Mouse (Mus musculus) C2C12 (cell line): ENCODE measurements at regions not wholly inside any gene's neighbourhood (a gene's known extent, or its start where the extent isn't known, plus 50 kb on each side); places are given as distances from the start of the nearest gene placed in this dataset.
A peak's percentile ranks its signal among the peaks of the same experiment; 100 is the strongest.

Experiments used
- H3K27me3 ChIP-seq: one replicate; pipeline ENCODE4 v1.6.1; 2011; ENCODE audit not compliant: control insufficient read depth, insufficient read depth, insufficient read length
- H3K36me3 ChIP-seq: one replicate; pipeline ENCODE4 v1.6.1; 2011; ENCODE audit not compliant: control insufficient read depth, insufficient read depth
- H3K4me3 ChIP-seq: one replicate; pipeline ENCODE4 v1.5.1; 2011; ENCODE audit warnings: mild to moderate bottlenecking, control low read depth; ENCODE audit not compliant: poor library complexity, insufficient read depth, severe bottlenecking
- H3K79me2 ChIP-seq: one replicate; pipeline ENCODE4 v1.6.1; 2011; ENCODE audit not compliant: control insufficient read depth, insufficient read depth
- H3K79me3 ChIP-seq: one replicate; pipeline ENCODE4 v1.6.1; 2011; ENCODE audit warnings: low read depth, control low read depth
- H3ac ChIP-seq: one replicate; pipeline ENCODE3; 2011; ENCODE audit warnings: low read depth; ENCODE audit not compliant: control insufficient read depth, insufficient read length
- CEBPB ChIP-seq: IDR thresholded peaks from one replicate; pipeline ENCODE4 v1.6.1; 2011; ENCODE audit warnings: low read depth, mild to moderate bottlenecking, control low read depth, moderate library complexity
- CTCF ChIP-seq: IDR thresholded peaks from one replicate; pipeline ENCODE4 v1.5.1; 2011; ENCODE audit not compliant: control insufficient read depth, insufficient read depth, insufficient read length
- FOSL1 ChIP-seq: IDR thresholded peaks from one replicate; pipeline ENCODE4 v1.8.0; 2011; ENCODE audit warnings: mild to moderate bottlenecking, low read length; ENCODE audit not compliant: poor library complexity, insufficient read depth, severe bottlenecking
- MAX ChIP-seq: IDR thresholded peaks from one replicate; pipeline ENCODE4 v1.6.1; 2011; ENCODE audit warnings: mild to moderate bottlenecking, control low read depth
- MYOD1 ChIP-seq: IDR thresholded peaks from one replicate; pipeline ENCODE4 v1.6.1; 2011; ENCODE audit warnings: low read depth; ENCODE audit not compliant: control insufficient read depth, insufficient read length
- MYOG ChIP-seq: IDR thresholded peaks from one replicate; pipeline ENCODE4 v1.6.1; 2011; ENCODE audit not compliant: control insufficient read depth, insufficient read length; ENCODE audit errors: extremely low read depth
- USF1 ChIP-seq: IDR thresholded peaks from one replicate; pipeline ENCODE4 v1.6.1; 2011; ENCODE audit warnings: low read depth, mild to moderate bottlenecking, control low read depth, moderate library complexity

DNA sequence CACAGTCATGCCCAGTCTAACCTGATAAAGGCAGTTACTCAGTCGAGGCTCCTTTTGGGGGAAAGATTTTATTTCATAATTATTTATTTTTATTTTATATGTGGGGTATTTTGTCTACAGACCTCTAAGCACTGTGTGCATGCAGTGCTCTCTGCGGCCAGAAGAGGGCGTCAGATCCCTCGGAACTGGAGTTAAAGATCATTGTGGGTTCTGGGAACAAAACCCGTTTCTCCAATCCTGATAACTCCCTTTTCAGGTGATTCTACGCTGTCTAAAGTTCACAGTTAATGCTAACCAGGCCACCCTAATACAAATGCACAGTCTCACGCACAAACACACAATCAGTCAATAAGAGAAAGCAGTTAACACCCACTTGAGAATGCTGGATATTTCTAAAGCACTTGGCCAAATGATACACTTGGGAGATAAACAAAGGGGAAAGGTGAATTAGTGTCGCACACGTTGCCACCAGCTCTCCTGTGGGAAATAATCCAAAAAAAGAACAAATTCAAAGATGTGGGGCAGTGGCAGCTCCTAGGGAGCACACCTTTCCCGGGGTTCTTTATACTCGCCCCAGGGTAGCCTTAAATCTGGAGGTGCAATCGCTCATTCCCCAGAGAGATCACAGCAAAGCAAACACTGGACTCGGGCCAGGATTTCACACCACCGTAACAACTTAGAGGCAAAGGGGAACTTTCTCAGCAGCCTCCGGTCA is 281.9 kb upstream of the Jmjd1c start:
- Histone ChIP-seq H3K79me3 (no peaks in the 10 kb centered on the region), H3K36me3 (no peaks in the 10 kb centered on the region), H3ac (no peak overlapping the region), H3K4me3 (no peak overlapping the region), H3K27me3 (peaks cover 3% of the 10 kb centered on the region), H3K79me2 (no peaks in the 10 kb centered on the region)
- TF ChIP-seq FOSL1, result no peak

DNA sequence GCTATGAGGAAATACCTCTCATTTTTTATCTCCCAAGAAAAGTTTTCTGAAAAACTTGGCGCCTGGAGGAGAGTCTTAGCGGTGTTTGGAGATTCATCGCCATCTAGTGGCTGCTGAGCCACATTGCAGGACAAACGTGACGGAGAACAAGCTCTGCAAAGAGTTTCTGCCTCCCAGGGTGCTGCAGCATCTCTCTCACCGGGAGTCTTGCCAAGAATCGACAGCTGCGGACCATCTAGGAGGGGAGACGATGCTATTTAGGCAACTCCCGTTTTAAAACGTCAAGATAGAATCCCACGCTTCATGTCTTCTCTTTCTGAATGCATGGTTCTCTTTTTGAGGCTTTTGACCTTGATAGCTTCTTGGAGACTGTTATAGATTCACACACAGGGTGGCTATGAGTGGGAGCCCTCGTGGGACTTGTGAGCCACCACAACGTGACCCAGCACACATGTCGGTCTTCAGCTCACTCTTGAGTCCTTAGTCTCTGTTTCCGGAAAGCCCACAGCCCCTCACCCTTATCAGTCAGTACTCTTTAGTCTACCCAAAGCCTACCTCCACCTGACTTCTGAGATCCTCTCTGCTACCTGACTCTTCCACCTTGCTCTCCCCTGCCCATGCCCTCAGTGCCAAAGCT is 281.2 kb upstream of the Jmjd1c start:
- Histone ChIP-seq H3K27me3 (peaks cover 3% of the 10 kb centered on the region), H3ac (no peak overlapping the region), H3K4me3 (no peak overlapping the region), H3K79me2 (no peaks in the 10 kb centered on the region), H3K79me3 (no peaks in the 10 kb centered on the region), H3K36me3 (no peaks in the 10 kb centered on the region)
- TF ChIP-seq MAX (no peak), MYOD1 (no peak), CTCF (peak; percentile 60), MYOG (no peak)

DNA sequence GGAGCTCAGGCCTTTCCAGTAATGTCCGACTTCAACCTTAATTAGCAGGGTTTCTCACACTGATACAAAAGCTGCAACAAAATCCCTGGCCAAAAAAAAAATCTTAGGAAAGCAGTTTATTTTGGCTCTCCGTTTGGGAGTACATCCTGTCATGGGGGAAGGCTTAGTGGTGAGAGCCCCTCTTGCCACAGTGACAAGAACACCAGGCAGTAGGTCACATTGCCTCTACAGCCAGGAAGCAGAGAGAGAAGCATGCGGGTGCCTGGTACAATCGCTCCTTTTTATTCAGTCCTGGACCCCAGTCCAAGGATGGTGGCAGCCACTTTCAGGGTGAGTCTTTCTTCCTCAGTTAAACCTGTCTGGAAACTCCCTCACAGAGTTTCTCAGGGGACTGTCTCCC is 280.0 kb upstream of the Jmjd1c start:
- H3K4me3 ChIP-seq, result no peak overlapping the region
- TF ChIP-seq MYOG (no peak), MAX (no peak), CEBPB (no peak), CTCF (no peak), USF1 (no peak), FOSL1 (no peak), MYOD1 (no peak)
- no peaks in the 10 kb centered on the region for H3K79me2 ChIP-seq

DNA sequence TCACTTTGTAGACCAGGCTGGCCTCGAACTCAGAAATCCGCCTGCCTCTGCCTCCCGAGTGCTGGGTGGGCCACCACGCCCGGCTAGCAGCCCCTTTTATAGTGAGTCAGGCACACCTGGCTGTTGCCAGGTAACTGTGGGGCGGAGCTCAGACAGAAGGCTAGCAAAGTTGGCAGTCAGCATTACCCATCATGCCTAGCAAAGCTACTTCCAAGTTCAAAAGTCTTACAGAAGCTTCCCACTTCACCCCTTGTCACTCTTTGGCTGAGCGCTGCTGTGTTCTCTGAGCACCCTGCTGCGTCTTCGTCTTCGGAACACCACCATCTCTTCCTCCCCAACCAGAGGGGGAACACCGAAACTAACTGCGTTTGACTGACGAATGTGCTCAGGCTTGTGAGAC is 279.1 kb upstream of the Jmjd1c start:
- no peaks in the 10 kb centered on the region for H3K79me2 ChIP-seq
- TF ChIP-seq MYOG, result no peak
- no peak for TF ChIP-seq MAX
- no peak for TF ChIP-seq USF1
- TF ChIP-seq CEBPB, result no peak
- TF ChIP-seq FOSL1, result no peak
- no peak for TF ChIP-seq MYOD1
- no peak for TF ChIP-seq CTCF
- H3ac ChIP-seq, result no peak overlapping the region
- H3K4me3 ChIP-seq, result no peak overlapping the region
- H3K36me3 ChIP-seq, result no peaks in the 10 kb centered on the region
- H3K79me3 ChIP-seq, result no peaks in the 10 kb centered on the region
- no peaks in the 10 kb centered on the region for H3K27me3 ChIP-seq

More for the DNA sequence above, 280.0 kb upstream of the Jmjd1c start:
- no peaks in the 10 kb centered on the region for H3K36me3 ChIP-seq
- peaks cover 3% of the 10 kb centered on the region for H3K27me3 ChIP-seq
- H3ac ChIP-seq, result no peak overlapping the region
- H3K79me3 ChIP-seq, result no peaks in the 10 kb centered on the region

DNA sequence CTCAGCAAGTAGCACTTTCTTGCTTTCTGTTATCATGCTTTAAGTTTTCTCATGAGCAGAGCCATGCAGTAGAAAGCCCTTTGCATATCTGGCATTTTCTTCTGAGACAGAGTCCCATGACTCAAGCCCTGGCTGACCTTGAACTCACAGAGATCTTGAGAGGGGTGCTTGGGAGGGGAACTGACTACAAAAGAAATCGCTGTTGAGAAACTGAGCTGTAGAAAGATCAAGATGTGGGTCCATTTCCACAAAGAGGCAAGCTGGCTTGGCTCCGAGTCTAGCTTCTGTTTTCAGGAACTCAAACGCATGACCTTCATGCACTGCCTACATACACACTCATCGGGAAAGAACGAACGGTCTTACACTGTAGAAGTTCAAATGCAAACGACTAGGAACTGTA is 278.0 kb upstream of the Jmjd1c start:
- TF ChIP-seq MYOD1 (no peak), CEBPB (no peak), USF1 (no peak), CTCF (no peak), FOSL1 (no peak), MAX (no peak), MYOG (no peak)
- Histone ChIP-seq H3K4me3 (no peak overlapping the region), H3K36me3 (no peaks in the 10 kb centered on the region)

DNA sequence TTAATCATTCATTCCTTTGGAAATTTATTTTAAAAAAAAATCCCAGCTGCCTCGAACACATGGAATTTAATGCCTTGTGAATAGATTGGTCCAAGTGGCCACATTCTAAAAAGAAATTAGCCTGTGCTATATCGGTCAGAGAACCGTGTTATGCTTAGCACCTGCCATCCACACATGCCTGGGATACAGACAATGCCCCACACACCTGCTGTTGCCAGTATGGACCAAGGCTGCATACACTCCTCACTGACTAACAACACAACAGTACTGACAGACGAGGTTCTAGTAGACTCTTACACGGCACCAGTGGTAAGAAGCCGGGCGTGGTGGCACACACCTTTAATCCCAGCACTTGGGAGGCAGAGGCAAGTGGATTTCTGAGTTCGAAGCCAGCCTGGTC is 276.4 kb upstream of the Jmjd1c start:
- no peak overlapping the region for H3ac ChIP-seq
- H3K27me3 ChIP-seq, result no peaks in the 10 kb centered on the region
- H3K36me3 ChIP-seq, result no peaks in the 10 kb centered on the region
- no peaks in the 10 kb centered on the region for H3K79me2 ChIP-seq
- no peaks in the 10 kb centered on the region for H3K79me3 ChIP-seq
- TF ChIP-seq USF1 (no peak), MYOG (no peak), MYOD1 (peak; percentile 5), CTCF (no peak)
- H3K4me3 ChIP-seq, result no peak overlapping the region

More for the DNA sequence above, 278.0 kb upstream of the Jmjd1c start:
- no peaks in the 10 kb centered on the region for H3K79me2 ChIP-seq
- H3K79me3 ChIP-seq, result no peaks in the 10 kb centered on the region
- no peaks in the 10 kb centered on the region for H3K27me3 ChIP-seq
- H3ac ChIP-seq, result no peak overlapping the region
